In the genomic region with DNA sequence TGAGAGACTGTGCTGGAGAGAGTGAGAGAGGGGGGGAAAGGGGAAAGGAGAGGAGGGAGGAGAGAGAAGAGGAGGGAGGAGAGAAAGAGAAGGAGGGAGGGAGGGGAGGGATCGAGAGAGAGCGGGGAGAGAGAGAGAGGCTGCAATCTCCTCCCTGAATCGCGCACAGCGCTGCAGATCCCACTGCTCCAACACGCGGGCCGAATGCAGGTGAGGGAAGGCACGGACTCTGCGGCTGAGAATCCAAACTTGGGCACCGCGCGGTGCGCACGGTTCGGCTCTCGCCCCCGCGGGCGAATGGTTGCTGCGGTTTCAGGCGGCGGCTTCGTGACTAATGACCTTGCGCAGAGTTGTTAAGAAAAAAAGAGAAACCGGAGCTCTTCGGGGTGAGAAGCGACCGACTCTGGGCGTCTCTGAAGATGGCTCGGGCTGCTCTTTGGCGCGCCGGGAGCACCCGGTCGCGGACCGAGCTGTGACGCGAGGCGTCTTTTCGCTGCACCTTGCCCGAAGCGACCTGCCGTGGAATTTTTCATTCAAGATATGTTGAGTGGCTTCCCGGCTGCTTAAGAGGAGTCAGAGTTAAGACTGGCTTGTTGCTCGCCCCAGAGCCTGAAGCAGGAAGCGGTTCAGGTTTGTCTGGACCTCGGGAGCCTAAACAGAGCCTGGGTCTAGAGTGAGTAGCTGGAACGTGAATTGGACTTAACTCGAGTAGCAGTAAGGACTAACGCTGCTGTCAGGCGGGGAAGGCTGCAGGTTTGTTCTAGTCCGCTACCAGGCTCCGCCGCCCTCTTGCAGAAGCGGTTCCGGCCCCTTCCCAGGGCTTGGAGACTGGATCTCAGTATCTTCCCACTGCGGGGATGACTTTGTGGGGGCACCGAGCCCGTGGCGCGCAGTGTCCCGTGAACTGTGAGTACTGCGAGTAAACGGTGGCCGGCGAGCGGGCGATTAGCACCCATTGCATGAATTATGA, we compare ENCODE assay signal across 8 mouse cellular contexts. TPM values are rescaled to one million over a fixed set of nuclear protein-coding genes. Genes with fewer than 3 reads are reported as not detected.
DNase-seq lines count a peak whose midpoint lies in the region.

A gene (plus strand): TSS at position 62 of the 970 bp plus-strand sequence.

- no peaks in the 10 kb centered on the region for H3K9me3 ChIP-seq in hindbrain, embryonic 10.5 days

- H3K4me1 ChIP-seq in hindbrain, embryonic 10.5 days (replicated peaks): peaks cover 26% of the 10 kb centered on the region

- H3K4me3 ChIP-seq in hindbrain, embryonic 10.5 days: peak within 1 kb of the TSS; percentile 69
- H3K4me3 ChIP-seq in macrophage (ENCODE audit: inconsistent target): peak within 1 kb of the TSS; percentile 56

- H3K36me3 ChIP-seq in hindbrain, embryonic 10.5 days: no peaks in the 10 kb centered on the region
- no peaks in the 10 kb centered on the region for H3K36me3 ChIP-seq in macrophage (ENCODE audit: inconsistent target)

- under 1% methylated on average over 70 of the region's 70 CpGs for WGBS in hindbrain, embryonic 10.5 days
- WGBS in macrophage (ENCODE audit: missing documents): 1% methylated on average over 69 of the region's 70 CpGs

- peak; percentile 62 for DNase-seq in adipocyte (ENCODE audit: low spot score)
- peak; percentile 71 to 81 for DNase-seq in cerebellum, postnatal 10 days
- DNase-seq in frontal cortex, postnatal 14 days (ENCODE audit: low spot score in 2 of 2): peak; percentile 43 to 57
- DNase-seq in hindbrain, embryonic 10.5 days (ENCODE audit: low spot score): peak; percentile 69
- peak; percentile 46 to 58 for DNase-seq in layer of hippocampus, postnatal 36 days
- DNase-seq in right cerebral cortex, postnatal 14 days: peak; percentile 71
- no peak for DNase-seq in B cell, adult 2 months

- H3K27ac ChIP-seq in hindbrain, embryonic 10.5 days: peak within 1 kb of the TSS; percentile 89
- H3K27ac ChIP-seq in macrophage: peak within 1 kb of the TSS; percentile 37

- peaks cover 6% of the 10 kb centered on the region; the same call in 1 of the 2 replicates for H3K79me2 ChIP-seq in macrophage (ENCODE audit: inconsistent target)

- peaks cover 45% of the 10 kb centered on the region for H3K27me3 ChIP-seq in hindbrain, embryonic 10.5 days (ENCODE audit: insufficient read depth, poor library complexity, severe bottlenecking)

RNA-seq across cellular contexts. Expression of the gene that starts here (rescaled TPM):
- 4.2 and 6.3 TPM in 2 replicates for polyA plus RNA-seq in hindbrain, embryonic 10.5 days (2016; fragmentation: Nextera tagmentation; extraction: Ambion mirVana)
- total RNA-seq in layer of hippocampus, postnatal 36 days (2021): 10 to 100 TPM; 54.1 to 71.6 TPM
- 10 to 100 TPM in 14 of 26 experiments, 1 to 10 TPM in 12; 3.2 to 40.9 (median 12.6) TPM for total RNA-seq in macrophage (2018; cell fraction: chromatin; rRNA removed)
- total RNA-seq in macrophage (2018; cell fraction: cytosol; rRNA removed): 1 to 10 TPM in 20 of 26 experiments, under 1 TPM in 6; 0.68 to 7.4 (median 1.6) TPM
- total RNA-seq in macrophage (2018; cell fraction: nucleus; rRNA removed): 10 to 100 TPM in 11 of 26 experiments, 1 to 10 TPM in 15; 2.3 to 44.7 (median 6.4) TPM
- 0.53 to 11.3 TPM (median 1.2 TPM) in 3 replicates for polyA plus RNA-seq in macrophage (2018)

Comparison
In these comparisons a context has a peak if more than half of its experiments do, and no peak if none do; other contexts are left out.
1. DNase-seq: peak in adipocyte (single experiment), cerebellum, postnatal 10 days (2 of 2), frontal cortex, postnatal 14 days (2 of 2), hindbrain, embryonic 10.5 days (single experiment), layer of hippocampus, postnatal 36 days (2 of 2) and right cerebral cortex, postnatal 14 days (single experiment); none in B cell, adult 2 months (0 of 2).